Mouse (Mus musculus) midbrain, embryonic 14.5 days (tissue): Measurements from ENCODE around the gene Pi16. TPM values are rescaled to one million over a fixed set of nuclear protein-coding genes. Genes with fewer than 3 reads are reported as not detected.

Source experiments
- ATAC-seq: fragments of 200-750 bp; cut with Nextera tagmentation; 2 replicates; pipeline ENCODE4 v1.8.0; 2017; ENCODE audit warnings: moderate number of reproducible peaks, moderate library complexity; ENCODE audit not compliant: low FRiP score, low TSS enrichment
- DNase-seq: peaks from one replicate; pipeline ENCODE4 v3.0.0-alpha.2; 2015
- H3K27ac ChIP-seq: fragments of 300-500 bp; sonication (generic); replicated peaks from 2 replicates; pipeline ENCODE4 v1.5.1; 2014; ENCODE audit warnings: mild to moderate bottlenecking, low read depth, low read length, moderate library complexity
- H3K27me3 ChIP-seq: fragments of 300-500 bp; sonication (generic); 2 replicates; pipeline ENCODE4 v1.6.1; 2014; ENCODE audit warnings: low read length, control low read depth, mixed read lengths; ENCODE audit not compliant: control insufficient read depth, insufficient read depth
- H3K36me3 ChIP-seq: fragments of 300-500 bp; sonication (generic); 2 replicates; pipeline ENCODE4 v1.6.1; 2014; ENCODE audit warnings: low read length, control low read depth; ENCODE audit not compliant: control insufficient read depth, insufficient read depth
- H3K4me1 ChIP-seq: fragments of 300-500 bp; sonication (generic); 2 replicates; pipeline ENCODE4 v1.6.1; 2014; ENCODE audit warnings: mild to moderate bottlenecking, antibody characterized with exemption, low read length, control low read depth; ENCODE audit not compliant: control insufficient read depth, insufficient read depth
- H3K4me2 ChIP-seq: fragments of 300-500 bp; sonication (generic); 2 replicates; pipeline ENCODE4 v1.6.1; 2014; ENCODE audit warnings: mild to moderate bottlenecking, low read length, moderate library complexity
- H3K4me3 ChIP-seq: fragments of 300-500 bp; sonication (generic); replicated peaks from 2 replicates; pipeline ENCODE4 v1.5.1; 2014; ENCODE audit warnings: low read depth, low read length
- H3K9ac ChIP-seq: fragments of 300-500 bp; sonication (generic); replicated peaks from 2 replicates; pipeline ENCODE4 v1.6.1; 2014; ENCODE audit warnings: mild to moderate bottlenecking, low read length, moderate library complexity
- H3K9me3 ChIP-seq: fragments of 300-500 bp; sonication (generic); 2 replicates; pipeline ENCODE4 v1.6.1; 2016; ENCODE audit warnings: low read length, control low read depth, mixed read lengths; ENCODE audit not compliant: control insufficient read depth
- WGBS: fragments of 180-500 bp; shearing (Covaris S2); extraction: QIAGEN DNeasy Blood & Tissue Kit; methylation state at CpG from one replicate; pipeline ENCODE4 v1.1.7; 2014; 5-methylcytosine and 5-hydroxymethylcytosine counted together
- polyA plus RNA-seq: library from polyadenylated mRNA; unstranded; fragments of >200 nt; fragmentation: Nextera tagmentation; extraction: Ambion mirVana; gene quantifications from 2 replicates; pipeline ENCODE4 v1.2.1, GENCODE M21; 2014

Gene Pi16
- polyA plus RNA-seq, 1 experiment from 2014 or later, result 1.3 TPM

- H3K27ac ChIP-seq, result no peak overlapping the region
- no peaks in the 10 kb centered on the region for H3K9me3 ChIP-seq
- no peak overlapping the region for H3K4me3 ChIP-seq
- no peaks in the 10 kb centered on the region for H3K27me3 ChIP-seq
- H3K9ac ChIP-seq, result no peak overlapping the region
- ATAC-seq (no peak), DNase-seq (no peak)
- WGBS, result 89% methylated on average over 5 of the region's 5 CpGs
- no peaks in the 10 kb centered on the region for H3K4me1 ChIP-seq
- peaks cover 30% of the 10 kb centered on the region for H3K36me3 ChIP-seq
- no peak overlapping the region for H3K4me2 ChIP-seq
These were observed 35.9 kb upstream of the Pi16 start for GRCm38 (mm10) chr17:29281541-29281940.

GRCm38 (mm10) chr17:29282216-29282952, 35.1 kb upstream of the Pi16 start:
- peaks cover 30% of the 10 kb centered on the region for H3K36me3 ChIP-seq
- H3K27ac ChIP-seq, result peak overlapping the region; percentile 10; the same call in 1 of the 2 replicates
- no peak overlapping the region for H3K9ac ChIP-seq
- ATAC-seq (no peak), DNase-seq (peak; percentile 39)
- H3K27me3 ChIP-seq, result no peaks in the 10 kb centered on the region
- H3K9me3 ChIP-seq, result no peaks in the 10 kb centered on the region
- H3K4me3 ChIP-seq, result no peak overlapping the region
- H3K4me2 ChIP-seq, result no peak overlapping the region
- 38% methylated on average over 21 of the region's 21 CpGs for WGBS
- no peaks in the 10 kb centered on the region for H3K4me1 ChIP-seq

- no peak for DNase-seq
- H3K27ac ChIP-seq, result no peak overlapping the region
- H3K4me2 ChIP-seq, result no peak overlapping the region
- no peaks in the 10 kb centered on the region for H3K9me3 ChIP-seq
- H3K27me3 ChIP-seq, result no peaks in the 10 kb centered on the region
- H3K4me1 ChIP-seq, result no peaks in the 10 kb centered on the region
- ATAC-seq, result no peak
- 96% methylated on average over 7 of the region's 7 CpGs for WGBS
- H3K36me3 ChIP-seq, result peaks cover 48% of the 10 kb centered on the region
- H3K9ac ChIP-seq, result no peak overlapping the region
- H3K4me3 ChIP-seq, result no peak overlapping the region
These were observed 25.7 kb upstream of the Pi16 start for GRCm38 (mm10) chr17:29291793-29292192.

- DNase-seq (no peak), ATAC-seq (no peak)
- Histone ChIP-seq H3K9ac (no peak overlapping the region), H3K4me1 (no peaks in the 10 kb centered on the region), H3K4me2 (no peak overlapping the region), H3K27ac (no peak overlapping the region), H3K27me3 (no peaks in the 10 kb centered on the region), H3K36me3 (peaks cover 59% of the 10 kb centered on the region), H3K9me3 (no peaks in the 10 kb centered on the region), H3K4me3 (no peak overlapping the region)
- 94% methylated on average over 3 of the region's 3 CpGs for WGBS
These were observed 24.5 kb upstream of the Pi16 start for GRCm38 (mm10) chr17:29292996-29293395.

GRCm38 (mm10) chr17:29293807-29294605, 23.5 kb upstream of the Pi16 start:
- H3K9me3 ChIP-seq, result no peaks in the 10 kb centered on the region
- H3K4me3 ChIP-seq, result no peak overlapping the region
- 85% methylated on average over 9 of the region's 9 CpGs for WGBS
- ATAC-seq, result no peak
- H3K4me1 ChIP-seq, result no peaks in the 10 kb centered on the region
- peaks cover 67% of the 10 kb centered on the region for H3K36me3 ChIP-seq
- no peak overlapping the region for H3K9ac ChIP-seq
- H3K4me2 ChIP-seq, result no peak overlapping the region
- no peak overlapping the region for H3K27ac ChIP-seq
- no peaks in the 10 kb centered on the region for H3K27me3 ChIP-seq
- no peak for DNase-seq

GRCm38 (mm10) chr17:29295835-29296234, 21.6 kb upstream of the Pi16 start:
- Histone ChIP-seq H3K27me3 (no peaks in the 10 kb centered on the region), H3K4me3 (no peak overlapping the region), H3K27ac (no peak overlapping the region), H3K36me3 (peaks cover 75% of the 10 kb centered on the region), H3K4me1 (no peaks in the 10 kb centered on the region), H3K4me2 (no peak overlapping the region), H3K9ac (no peak overlapping the region), H3K9me3 (no peaks in the 10 kb centered on the region)
- DNase-seq (no peak), ATAC-seq (no peak)
- WGBS, result 76% methylated on average over 5 of the region's 5 CpGs

GRCm38 (mm10) chr17:29297321-29297720, 20.2 kb upstream of the Pi16 start:
- no peaks in the 10 kb centered on the region for H3K9me3 ChIP-seq
- ATAC-seq (no peak), DNase-seq (no peak)
- H3K4me3 ChIP-seq, result no peak overlapping the region
- H3K27ac ChIP-seq, result no peak overlapping the region
- peaks cover 83% of the 10 kb centered on the region for H3K36me3 ChIP-seq
- no peaks in the 10 kb centered on the region for H3K27me3 ChIP-seq
- no peak overlapping the region for H3K4me2 ChIP-seq
- 90% methylated on average over 10 of the region's 10 CpGs for WGBS
- no peaks in the 10 kb centered on the region for H3K4me1 ChIP-seq
- H3K9ac ChIP-seq, result no peak overlapping the region

GRCm38 (mm10) chr17:29297813-29298212, 19.7 kb upstream of the Pi16 start:
- no peak overlapping the region for H3K9ac ChIP-seq
- H3K4me1 ChIP-seq, result no peaks in the 10 kb centered on the region
- no peak for DNase-seq
- H3K4me2 ChIP-seq, result no peak overlapping the region
- no peak overlapping the region for H3K27ac ChIP-seq
- no peak overlapping the region for H3K4me3 ChIP-seq
- 89% methylated on average over 6 of the region's 6 CpGs for WGBS
- no peaks in the 10 kb centered on the region for H3K27me3 ChIP-seq
- no peak for ATAC-seq
- no peaks in the 10 kb centered on the region for H3K9me3 ChIP-seq
- H3K36me3 ChIP-seq, result peaks cover 87% of the 10 kb centered on the region

GRCm38 (mm10) chr17:29299282-29299681, 18.2 kb upstream of the Pi16 start:
- ATAC-seq, result no peak
- no peak overlapping the region for H3K4me3 ChIP-seq
- H3K36me3 ChIP-seq, result peaks cover 76% of the 10 kb centered on the region
- no peak overlapping the region for H3K27ac ChIP-seq
- no peak overlapping the region for H3K9ac ChIP-seq
- no peaks in the 10 kb centered on the region for H3K4me1 ChIP-seq
- no peak overlapping the region for H3K4me2 ChIP-seq
- WGBS, result 87% methylated on average over 4 of the region's 4 CpGs
- H3K9me3 ChIP-seq, result no peaks in the 10 kb centered on the region
- H3K27me3 ChIP-seq, result no peaks in the 10 kb centered on the region
- peak; percentile 5 for DNase-seq
